Mouse (Mus musculus): ENCODE measurements at regions not wholly inside any gene's neighbourhood (a gene's known extent, or its start where the extent isn't known, plus 50 kb on each side); places are given as distances from the start of the nearest gene placed in this dataset.

- TF ChIP-seq CTCF (IDR thresholded peaks at IDR 0.05; ENCODE audit: low read depth) (no peak), EP300 (optimal IDR thresholded peaks at IDR 0.05) (no peak)
Observed at GRCm38 (mm10) chr15:61165050-61165449, 242.2 kb upstream of the A1bg start.

Data from stomach, postnatal 0 days (tissue).